Mouse (Mus musculus): ENCODE measurements at regions not wholly inside any gene's neighbourhood (a gene's known extent, or its start where the extent isn't known, plus 50 kb on each side); places are given as distances from the start of the nearest gene placed in this dataset.

DNA sequence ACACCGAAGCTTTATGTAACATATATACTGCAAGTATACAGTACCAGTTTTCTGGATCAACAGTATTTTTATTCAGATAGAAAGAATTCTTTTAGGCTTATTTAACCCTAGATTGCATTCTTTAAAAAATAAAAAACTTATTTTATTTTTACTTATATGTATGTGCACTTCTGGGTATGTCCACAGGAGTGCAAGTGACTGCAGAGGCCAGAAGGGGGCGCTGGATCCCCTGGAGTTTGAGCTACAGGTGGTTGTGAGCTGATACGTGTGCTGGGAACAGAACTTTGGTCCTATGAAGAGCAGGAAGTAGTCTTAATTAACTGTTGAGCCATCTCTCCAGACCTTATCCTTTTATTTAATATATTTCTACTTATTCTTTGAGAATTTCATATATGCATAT, 145.3 kb upstream of the Atp1b1 start:
- TF ChIP-seq CTCF (IDR thresholded peaks at IDR 0.05; ENCODE audit: extremely low read depth, insufficient read depth, insufficient read length, insufficient replicate concordance) (no peak), POLR2A (IDR thresholded peaks at IDR 0.05; ENCODE audit: low read depth, low read length) (no peak)
